Mouse (Mus musculus): ENCODE data around the gene Zfp827.
A peak's percentile ranks its signal among the peaks of the same experiment; 100 is the strongest.

Gene Zfp827

GRCm38 (mm10) chr8:79027977-79028487, at the start of gene Zfp827:
Gene Zfp827 (plus strand): TSS chr8:79028437.
- DNase-seq = peak; percentile 63 to 72

- no peak for DNase-seq
These were observed 23.9 kb upstream of the Zfp827 start for GRCm38 (mm10) chr8:79004341-79004740.

DNA sequence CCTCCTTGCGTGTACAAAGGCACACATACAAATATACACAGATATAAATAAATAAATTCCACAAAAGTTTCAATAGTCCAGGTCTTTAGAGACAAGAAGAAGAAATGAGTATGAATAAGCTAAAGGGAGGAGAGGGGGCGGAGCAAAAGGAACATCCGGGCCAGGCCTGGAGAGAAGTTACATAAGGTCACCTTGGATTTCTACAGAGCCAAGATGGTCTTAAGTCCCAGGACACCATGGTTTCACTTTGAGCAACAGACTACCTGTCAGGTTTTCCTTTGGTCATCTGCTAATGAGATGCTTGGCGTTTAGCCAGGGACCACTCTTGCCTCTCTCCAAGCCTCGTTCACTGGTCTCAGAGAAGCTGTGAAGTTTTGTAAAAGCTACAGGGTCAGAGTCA, 13.2 kb upstream of the Zfp827 start:
- no peak for DNase-seq

DNA sequence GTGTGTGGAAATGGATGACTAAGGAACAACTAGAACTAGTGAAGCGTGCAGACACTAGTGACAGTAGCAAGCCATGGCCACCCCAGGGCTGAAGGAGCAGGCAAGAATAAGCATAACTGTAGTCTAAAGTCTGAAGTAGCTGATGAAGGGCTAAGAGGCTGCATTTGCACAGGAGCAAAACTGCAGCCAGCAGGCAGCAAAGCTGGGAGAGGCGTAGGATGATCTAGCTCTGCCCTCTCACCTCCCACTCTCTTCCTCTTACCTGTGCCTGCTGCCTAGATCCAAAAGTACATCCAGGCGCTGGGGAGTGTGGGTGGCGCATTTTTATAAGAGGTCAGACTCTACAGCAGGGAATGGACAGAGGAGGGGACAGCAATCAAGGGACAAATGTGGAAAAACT, 12.2 kb upstream of the Zfp827 start:
- no peak for DNase-seq

DNA sequence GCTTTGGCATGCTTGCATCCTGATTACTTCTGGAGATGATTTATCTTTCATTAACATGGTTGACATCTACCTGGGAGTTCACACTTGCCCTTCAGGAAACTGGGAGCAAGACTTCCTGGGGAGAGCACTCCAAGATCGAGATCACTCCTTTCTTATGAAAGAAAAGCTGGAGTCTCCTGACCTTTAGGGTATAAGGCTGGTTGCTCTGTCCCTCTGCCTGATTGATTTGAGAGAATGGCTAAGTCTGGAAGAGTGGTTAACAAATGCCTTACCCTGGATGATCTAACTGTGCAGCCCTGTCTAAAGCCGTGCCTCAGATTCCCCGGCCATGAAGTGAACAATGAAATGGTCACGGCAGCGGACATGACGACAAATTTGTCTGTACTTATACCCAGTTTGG, 11.7 kb upstream of the Zfp827 start:
- no peak for DNase-seq

DNA sequence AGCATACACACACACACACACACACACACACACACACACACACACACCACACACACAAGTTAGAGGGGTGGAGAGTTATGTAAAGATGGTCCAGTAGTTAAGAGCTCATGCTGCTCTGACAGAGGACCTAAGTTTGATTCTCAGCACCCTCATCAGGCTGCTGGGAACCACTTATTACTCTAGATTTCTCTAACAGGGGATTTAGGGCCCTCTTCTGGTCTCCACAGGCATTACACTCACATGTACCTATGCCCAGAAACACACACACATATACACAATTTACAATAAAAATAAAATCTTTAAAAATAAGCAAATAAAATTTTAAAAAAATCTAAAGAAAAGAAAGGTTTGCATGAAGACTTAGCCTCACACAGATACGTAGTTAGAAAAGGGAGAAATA, 4.3 kb upstream of the Zfp827 start:
- no peak for DNase-seq

DNA sequence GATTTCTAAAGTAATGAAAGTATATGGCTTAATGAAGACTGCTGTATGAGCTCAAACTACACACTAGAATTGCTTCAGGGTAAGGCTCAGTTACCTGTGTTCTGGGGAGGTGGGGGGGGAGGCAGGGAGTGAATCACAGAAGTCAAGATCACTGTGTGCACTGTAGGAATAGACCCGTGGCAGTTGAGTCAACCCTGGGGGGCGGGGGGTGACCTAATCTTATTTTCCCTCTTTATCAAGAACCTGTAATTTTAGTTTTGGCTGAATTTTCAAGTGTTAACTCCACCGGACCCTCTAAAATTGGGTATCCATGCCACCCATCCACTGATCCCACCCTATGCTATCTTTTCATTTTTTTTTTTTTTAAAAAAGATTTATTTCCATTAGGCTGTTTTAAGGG, 918 bp upstream of the Zfp827 start:
- no peak for DNase-seq

DNA sequence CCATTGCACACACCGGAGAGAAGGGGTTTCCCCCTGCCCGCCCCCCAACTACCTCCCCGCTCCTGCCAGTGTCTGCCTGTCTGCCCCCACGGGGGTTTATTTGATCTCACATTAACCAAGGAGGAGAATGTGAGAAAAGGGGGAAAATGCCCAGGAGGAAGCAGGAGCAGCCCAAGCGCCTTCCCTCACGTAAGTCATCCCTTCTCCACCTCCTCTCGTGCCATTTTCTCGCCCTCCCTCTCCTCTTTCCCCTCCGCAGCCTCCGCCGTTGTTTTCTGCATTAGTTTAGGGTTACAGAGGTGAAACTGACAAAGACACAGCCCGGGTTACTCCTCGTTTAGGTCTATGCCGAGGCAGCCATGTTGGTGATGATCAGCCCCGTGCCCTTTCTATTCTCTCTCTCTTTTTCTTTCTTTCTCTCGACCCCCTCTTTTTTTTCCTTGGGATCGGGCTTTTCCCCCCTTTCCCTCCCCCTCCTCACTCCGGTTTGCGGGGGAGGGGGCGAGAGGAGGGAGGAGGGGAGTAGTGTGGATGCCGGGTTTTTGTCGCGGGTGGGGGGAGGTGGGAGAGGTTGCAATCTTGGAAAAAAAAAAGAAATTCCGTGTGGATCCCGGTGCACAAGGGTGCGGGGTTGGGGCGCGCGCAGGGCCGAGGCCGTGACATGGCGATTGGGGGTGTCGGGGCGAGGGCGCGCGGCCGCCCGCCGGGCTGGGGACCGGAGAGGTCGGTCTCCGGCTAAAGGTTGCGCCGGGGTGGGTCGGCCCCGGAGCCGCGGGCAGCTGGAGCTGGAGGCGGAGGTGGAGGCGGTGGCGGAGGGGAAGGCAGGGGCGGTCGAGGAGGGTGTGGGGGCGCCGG, 531 bp downstream of the Zfp827 start:
- DNase-seq = peak; percentile 43 to 50

GRCm38 (mm10) chr8:79029396-79030325, 1.4 kb downstream of the Zfp827 start:
- peak; percentile 32 to 62 for DNase-seq

DNA sequence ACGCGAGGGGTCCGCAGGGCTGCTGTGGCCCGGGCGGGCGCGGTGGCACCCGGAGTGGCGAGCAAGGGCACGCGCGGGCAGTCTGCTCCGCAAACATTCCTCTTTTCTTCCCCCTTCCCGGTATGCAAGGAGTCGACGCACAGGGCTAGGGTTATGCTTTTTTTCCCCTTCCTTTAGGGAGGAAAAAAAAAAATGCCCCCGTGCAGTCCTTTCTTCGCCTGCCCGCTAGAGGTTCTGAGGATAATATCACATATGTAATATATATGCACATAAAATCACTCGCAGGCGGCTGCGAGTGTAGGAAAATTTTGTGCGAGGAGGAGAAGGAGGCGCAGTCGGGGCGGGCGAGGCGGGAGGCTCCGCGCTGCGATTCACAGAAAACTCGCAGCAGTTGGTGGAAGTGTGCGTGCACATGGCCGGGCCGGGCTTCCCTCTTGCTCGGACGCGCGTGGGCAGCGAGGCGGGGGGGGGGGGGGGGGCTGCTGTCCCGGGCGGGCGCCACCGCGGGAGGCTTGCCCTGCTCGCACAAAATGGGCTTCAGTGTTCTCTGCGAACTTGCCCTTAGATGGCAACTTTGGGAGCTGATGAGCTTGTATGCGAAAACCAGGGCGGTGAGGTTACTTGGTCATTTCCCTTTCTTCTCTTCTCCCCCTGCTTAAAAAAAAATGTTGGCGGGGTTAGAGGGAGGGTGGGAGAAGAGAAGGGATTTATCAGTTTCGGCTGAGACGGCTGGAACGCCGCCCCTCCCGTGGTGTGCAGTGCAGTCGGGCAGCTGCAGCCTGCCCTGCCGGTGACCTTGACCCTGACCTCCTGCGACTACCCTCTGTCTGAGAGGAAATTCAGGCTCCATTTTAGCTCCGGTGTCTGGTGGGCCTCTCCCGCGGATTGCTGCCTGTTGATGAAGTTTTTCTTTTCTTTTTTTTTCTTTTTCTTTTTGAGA, 2.4 kb downstream of the Zfp827 start:
- DNase-seq = peak; percentile 18 to 54

GRCm38 (mm10) chr8:79037532-79037931, 9.3 kb downstream of the Zfp827 start:
- no peak for DNase-seq

DNA sequence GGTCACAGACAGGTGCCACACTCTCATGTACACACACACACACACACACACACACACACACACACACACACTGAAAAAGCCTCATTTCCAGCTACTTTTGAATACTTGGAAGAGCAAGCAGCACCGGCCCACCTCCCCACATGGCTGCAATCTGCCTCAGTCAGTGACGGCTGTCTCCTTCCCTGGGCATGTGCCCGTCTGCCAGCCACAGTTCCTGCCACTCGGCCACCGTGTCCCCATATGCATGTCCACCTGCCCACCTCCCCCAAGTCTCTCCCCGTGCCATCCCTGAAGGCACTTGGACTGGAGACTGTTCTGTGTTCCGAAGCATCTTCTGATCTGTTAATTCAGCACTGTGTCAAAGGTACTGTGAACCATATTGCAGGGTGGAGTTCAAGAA, 9.8 kb downstream of the Zfp827 start:
- no peak for DNase-seq

GRCm38 (mm10) chr8:79041429-79041828, 13.2 kb downstream of the Zfp827 start:
- no peak for DNase-seq

DNA sequence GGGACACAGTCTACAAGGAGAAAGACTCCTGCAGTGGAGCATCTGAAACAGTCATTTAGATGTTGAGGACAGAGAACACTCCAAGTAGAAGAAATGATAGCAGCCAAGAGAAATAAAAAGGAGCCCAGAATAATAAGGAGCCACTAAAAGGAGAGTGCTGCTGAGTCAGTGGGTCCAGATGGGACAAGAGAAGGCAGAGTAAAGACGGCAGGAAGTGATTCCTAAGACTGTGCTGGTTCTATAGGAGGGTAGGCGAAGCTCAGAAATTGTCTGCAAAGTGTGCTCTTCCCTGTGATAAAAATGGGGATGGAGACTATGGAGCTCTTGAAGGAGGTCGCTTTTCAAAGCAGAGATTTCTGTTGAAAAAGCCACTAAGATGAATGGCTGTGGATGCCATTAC, 14.0 kb downstream of the Zfp827 start:
- DNase-seq = no peak

GRCm38 (mm10) chr8:79044673-79045072, 16.4 kb downstream of the Zfp827 start:
- DNase-seq = no peak

DNA sequence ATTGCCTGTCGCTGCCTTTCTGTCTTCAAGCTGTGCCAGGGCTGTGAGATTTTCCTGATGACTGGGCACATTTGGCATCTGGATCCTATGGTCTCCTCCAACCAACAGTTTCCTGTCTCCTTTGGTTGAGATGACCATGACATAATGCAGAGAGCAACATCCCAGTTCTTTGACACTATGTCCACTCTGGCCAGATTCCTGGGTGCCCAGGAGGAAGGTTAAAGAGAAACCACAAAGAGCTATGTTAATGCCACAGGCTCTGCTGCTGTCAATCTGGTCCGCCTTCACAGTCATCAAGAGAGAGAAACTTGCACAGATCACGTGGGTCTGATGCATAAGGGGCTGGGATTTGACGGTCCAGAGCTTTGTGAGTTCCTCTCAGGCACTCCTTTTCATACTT, 18.4 kb downstream of the Zfp827 start:
- DNase-seq = no peak

DNA sequence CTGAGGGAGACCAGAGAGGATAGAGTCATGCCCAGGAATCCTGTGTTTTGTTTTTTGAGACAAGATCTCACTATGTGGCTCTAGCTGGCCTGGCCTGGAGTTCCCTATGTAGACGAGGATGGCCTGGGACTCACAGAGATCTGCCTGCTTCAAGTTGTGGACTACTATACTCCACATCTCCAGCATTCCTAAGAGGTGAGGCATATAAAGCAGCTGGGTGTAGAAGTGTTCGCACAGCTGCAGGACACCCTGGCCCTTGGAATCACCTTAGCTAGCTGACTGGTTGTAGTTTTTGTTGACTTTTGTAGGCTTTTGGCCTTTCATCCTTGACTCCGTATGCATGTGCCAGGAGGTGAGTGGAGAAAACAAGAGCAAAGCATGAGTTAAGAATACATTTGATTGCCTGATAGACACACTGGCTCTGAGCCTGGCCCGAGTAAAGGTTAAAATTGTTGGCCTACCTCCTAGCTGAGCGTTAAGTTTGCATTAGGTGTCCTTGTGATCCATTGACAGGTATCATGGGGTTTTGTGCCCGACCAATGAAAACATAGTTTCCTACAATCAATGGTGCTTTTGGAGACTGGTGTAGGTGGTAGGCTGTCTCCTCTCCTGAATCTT, 20.3 kb downstream of the Zfp827 start:
- DNase-seq = no peak

DNA sequence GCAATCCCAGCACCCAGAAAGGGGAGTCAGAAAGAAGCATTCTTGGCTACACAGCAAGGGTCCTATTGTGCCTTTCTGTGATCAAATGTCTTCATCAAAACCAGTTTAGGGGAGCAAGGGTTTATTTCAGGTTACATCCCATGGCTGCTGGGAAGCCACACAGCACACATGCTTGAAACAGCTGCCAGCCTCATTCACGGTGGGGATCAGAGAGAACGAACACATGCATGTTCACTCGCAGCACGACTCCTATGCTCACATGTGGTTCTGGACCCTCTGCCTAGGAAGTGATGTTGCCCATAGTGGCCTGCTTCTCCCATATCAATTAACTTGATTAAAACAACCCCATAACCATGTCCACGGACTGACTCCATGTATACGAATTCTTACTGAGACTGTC, 26.0 kb downstream of the Zfp827 start:
- no peak for DNase-seq

DNA sequence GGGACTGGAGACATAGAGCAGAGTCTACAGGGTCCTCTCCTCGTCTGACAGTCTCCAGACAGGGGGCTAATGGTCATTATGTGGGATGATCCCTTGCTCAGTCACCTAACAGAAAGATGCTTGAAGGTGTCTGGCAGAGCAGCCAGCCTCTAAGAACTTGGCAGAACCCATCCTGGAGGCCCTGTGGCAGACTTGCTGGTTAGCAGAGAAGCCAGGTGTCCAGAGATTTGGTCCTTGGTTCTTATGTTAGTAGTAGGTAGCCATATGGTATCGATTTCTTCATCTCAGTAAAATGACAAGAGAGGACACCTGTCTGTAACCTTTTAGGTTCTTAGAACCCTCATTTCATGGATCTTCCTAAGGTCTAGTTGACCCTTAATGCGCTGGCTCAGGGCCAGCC, 28.9 kb downstream of the Zfp827 start:
- DNase-seq = no peak

DNA sequence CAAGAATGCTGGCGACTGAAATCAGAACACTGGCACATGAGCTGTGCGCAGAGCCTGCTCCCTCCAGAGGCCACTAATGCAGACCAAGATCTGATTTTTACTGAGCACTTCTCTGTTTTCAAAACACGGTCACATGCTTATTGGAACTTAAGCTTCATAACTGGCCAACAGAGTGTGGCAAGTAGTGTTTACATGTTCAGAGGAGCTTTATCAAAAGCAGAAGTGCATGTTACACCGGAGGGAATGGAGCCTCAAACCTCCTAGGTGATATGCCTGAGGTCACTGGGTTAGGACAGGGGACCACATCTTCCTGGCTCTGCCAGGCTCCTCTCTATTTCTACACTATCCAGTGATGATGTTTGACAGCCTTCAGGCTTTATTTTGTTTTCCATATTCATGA, 31.1 kb downstream of the Zfp827 start:
- no peak for DNase-seq

DNA sequence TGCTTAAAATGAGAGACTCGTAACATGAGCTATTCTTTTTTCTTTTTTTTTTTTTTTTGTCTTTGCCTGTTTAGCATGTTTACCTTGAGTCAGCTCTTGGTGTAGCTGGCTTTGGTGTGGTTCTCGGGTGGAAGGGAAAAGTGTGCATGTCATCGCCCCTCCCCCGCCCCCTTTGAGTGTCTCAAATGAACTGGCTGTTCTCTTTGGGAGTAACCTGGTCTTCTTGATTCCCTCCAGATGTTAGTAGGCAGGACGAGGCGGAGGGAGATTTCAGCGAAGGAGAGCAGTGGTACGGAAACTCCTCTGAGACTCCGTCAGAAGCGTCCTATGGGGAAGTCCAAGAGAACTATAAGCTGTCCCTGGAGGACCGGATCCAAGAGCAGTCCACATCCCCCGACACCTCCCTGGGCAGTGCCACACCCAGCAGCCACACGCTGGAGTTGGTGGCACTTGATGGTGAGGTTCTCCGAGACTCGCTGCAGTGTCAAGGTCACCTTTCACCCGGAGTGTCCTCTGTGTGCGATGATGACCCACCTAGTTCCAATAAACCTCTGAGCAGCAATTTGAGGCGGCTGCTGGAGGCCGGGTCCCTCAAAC, 31.9 kb downstream of the Zfp827 start:
- no peak for DNase-seq

- DNase-seq = no peak
These were observed 37.7 kb downstream of the Zfp827 start for GRCm38 (mm10) chr8:79065924-79066323.

All from spleen, adult 18-20 months (tissue).